Mouse (Mus musculus) neural tube, embryonic 14.5 days (tissue): ENCODE results near the gene Pclo. TPM values are rescaled to one million over a fixed set of nuclear protein-coding genes. Genes with fewer than 3 reads are reported as not detected.

Source experiments
- ATAC-seq: fragments of 200-750 bp; cut with Nextera tagmentation; 2 replicates; pipeline ENCODE4 v1.8.0; 2017; ENCODE audit warnings: low read depth, mild to moderate bottlenecking, moderate TSS enrichment, moderate library complexity
- H3K27ac ChIP-seq: fragments of 300-500 bp; sonication (generic); 2 replicates; pipeline ENCODE4 v1.5.1; 2014; ENCODE audit warnings: low read depth, mild to moderate bottlenecking, control low read depth, low read length, moderate library complexity, mixed read lengths
- H3K27me3 ChIP-seq: fragments of 300-500 bp; sonication (generic); 2 replicates; pipeline ENCODE4 v1.6.1; 2014; ENCODE audit warnings: low read length; ENCODE audit not compliant: control insufficient read depth, insufficient read depth
- H3K36me3 ChIP-seq: fragments of 300-500 bp; sonication (generic); 2 replicates; pipeline ENCODE4 v1.6.1; 2014; ENCODE audit warnings: low read length, mixed read lengths; ENCODE audit not compliant: control insufficient read depth, insufficient read depth
- H3K4me1 ChIP-seq: fragments of 300-500 bp; sonication (generic); 2 replicates; pipeline ENCODE4 v1.6.1; 2014; ENCODE audit warnings: low read length; ENCODE audit not compliant: control insufficient read depth, insufficient read depth
- H3K4me2 ChIP-seq: fragments of 300-500 bp; sonication (generic); 2 replicates; pipeline ENCODE4 v1.6.1; 2014; ENCODE audit warnings: mild to moderate bottlenecking, low read depth, low read length, control low read depth
- H3K4me3 ChIP-seq: fragments of 300-500 bp; sonication (generic); 2 replicates; pipeline ENCODE4 v1.5.1; 2014; ENCODE audit warnings: low read depth, low read length, control low read depth, mixed read lengths
- H3K9ac ChIP-seq: fragments of 300-500 bp; sonication (generic); replicated peaks from 2 replicates; pipeline ENCODE4 v1.6.1; 2014; ENCODE audit warnings: low read depth, mild to moderate bottlenecking, control low read depth, low read length, mixed read lengths
- H3K9me3 ChIP-seq: fragments of 300-500 bp; sonication (generic); 2 replicates; pipeline ENCODE4 v1.6.1; 2016; ENCODE audit warnings: low read length; ENCODE audit not compliant: control insufficient read depth
- WGBS: fragments of 180-500 bp; shearing (Covaris S2); extraction: QIAGEN DNeasy Blood & Tissue Kit; methylation state at CpG from one replicate; pipeline ENCODE4 v1.1.7; 2014; 5-methylcytosine and 5-hydroxymethylcytosine counted together
- polyA plus RNA-seq: library from polyadenylated mRNA; unstranded; fragments of >200 nt; fragmentation: Nextera tagmentation; extraction: Ambion mirVana; gene quantifications from 2 replicates; pipeline ENCODE4 v1.2.1, GENCODE M21; 2014

Gene Pclo
- polyA plus RNA-seq, 1 experiment from 2014 or later, result 27.2 TPM

DNA sequence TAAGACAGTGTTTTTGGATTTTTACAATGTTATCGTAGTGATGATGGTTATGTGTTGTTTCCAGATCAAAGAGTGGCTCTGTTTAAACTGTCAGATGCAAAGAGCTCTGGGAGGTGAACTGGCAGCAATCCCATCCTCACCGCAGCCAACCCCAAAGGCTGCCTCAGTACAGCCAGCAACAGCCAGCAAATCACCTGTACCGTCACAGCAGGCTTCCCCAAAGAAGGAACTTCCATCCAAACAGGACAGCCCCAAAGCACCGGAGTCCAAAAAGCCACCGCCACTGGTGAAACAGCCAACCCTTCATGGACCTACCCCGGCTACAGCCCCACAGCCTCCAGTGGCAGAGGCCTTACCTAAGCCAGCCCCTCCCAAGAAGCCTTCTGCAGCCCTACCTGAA is 24.6 kb downstream of the Pclo start:
- 81% methylated on average over 6 of the region's 6 CpGs for WGBS
- H3K4me3 ChIP-seq, result no peak overlapping the region

DNA sequence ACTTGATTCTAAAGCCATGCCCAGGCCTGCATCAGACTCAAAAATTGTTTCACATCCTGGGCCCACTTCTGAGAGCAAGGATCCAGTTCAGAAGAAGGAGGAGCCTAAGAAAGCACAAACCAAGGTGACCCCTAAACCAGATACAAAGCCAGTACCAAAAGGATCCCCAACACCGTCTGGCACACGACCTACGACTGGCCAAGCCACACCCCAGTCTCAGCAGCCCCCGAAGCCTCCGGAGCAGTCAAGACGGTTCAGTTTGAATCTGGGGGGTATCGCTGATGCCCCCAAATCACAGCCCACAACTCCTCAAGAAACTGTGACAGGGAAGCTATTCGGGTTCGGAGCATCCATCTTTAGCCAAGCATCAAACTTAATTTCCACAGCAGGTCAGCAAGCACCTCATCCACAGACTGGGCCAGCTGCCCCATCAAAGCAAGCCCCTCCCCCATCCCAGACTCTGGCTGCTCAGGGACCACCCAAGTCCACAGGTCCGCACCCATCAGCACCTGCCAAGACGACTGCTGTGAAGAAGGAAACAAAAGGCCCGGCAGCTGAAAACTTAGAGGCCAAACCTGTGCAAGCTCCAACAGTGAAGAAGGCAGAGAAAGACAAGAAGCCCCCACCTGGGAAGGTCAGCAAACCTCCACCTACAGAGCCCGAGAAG is 25.4 kb downstream of the Pclo start:
- 82% methylated on average over 13 of the region's 13 CpGs for WGBS
- Histone ChIP-seq H3K36me3 (no peaks in the 10 kb centered on the region), H3K4me2 (no peak overlapping the region), H3K9me3 (no peaks in the 10 kb centered on the region), H3K4me3 (no peak overlapping the region), H3K27ac (no peak overlapping the region), H3K4me1 (no peaks in the 10 kb centered on the region), H3K9ac (no peak overlapping the region), H3K27me3 (no peaks in the 10 kb centered on the region)
- no peak for ATAC-seq

More for the DNA sequence above, 24.6 kb downstream of the Pclo start:
- no peaks in the 10 kb centered on the region for H3K27me3 ChIP-seq
- no peak overlapping the region for H3K4me2 ChIP-seq
- ATAC-seq, result no peak
- H3K9me3 ChIP-seq, result no peaks in the 10 kb centered on the region
- no peak overlapping the region for H3K9ac ChIP-seq
- H3K36me3 ChIP-seq, result no peaks in the 10 kb centered on the region
- no peak overlapping the region for H3K27ac ChIP-seq
- H3K4me1 ChIP-seq, result no peaks in the 10 kb centered on the region

DNA sequence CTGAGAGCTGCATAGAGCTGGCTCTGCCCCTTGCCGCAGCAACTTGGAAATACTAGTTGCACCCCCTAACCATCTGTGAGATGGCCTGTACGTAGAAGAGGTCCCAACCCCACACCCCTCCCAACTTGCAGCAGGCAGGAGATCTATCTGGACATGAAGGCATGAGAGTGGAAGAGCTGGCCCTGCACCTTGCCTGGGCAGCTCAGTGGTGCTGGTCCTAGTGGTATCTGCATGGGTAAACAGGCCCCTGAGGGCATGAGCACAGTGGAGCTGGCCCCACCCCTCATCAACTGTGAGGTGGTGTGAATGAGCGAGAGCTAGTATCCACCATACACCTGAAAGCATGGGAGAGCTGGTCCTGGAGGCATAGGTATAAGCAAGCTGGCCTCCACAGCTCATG is 60.9 kb downstream of the Pclo start:
- no peaks in the 10 kb centered on the region for H3K9me3 ChIP-seq
- no peak overlapping the region for H3K4me3 ChIP-seq
- no peak overlapping the region for H3K4me2 ChIP-seq
- 94% methylated on average over 3 of the region's 3 CpGs for WGBS
- H3K36me3 ChIP-seq, result no peaks in the 10 kb centered on the region
- H3K27me3 ChIP-seq, result no peaks in the 10 kb centered on the region
- ATAC-seq, result no peak
- no peak overlapping the region for H3K27ac ChIP-seq
- H3K4me1 ChIP-seq, result no peaks in the 10 kb centered on the region
- no peak overlapping the region for H3K9ac ChIP-seq

DNA sequence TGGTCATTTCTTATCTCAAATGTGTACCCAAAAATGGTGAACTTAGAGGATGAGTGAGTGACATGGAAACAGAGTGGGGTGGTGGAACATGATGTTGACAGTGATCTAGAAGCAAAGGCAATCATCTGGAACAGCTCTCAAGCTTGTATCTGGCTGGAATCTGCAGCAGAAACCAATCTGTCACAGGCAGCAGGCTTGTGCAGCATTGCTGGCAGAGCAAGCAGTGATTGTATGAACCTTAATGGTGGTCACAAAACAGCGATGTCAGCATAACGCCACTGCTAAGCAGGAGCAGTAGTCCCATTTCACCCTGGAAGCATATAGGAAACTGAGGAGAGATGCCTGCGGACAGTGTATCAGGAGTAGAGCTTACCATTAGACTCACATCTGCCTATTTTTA is 76.8 kb downstream of the Pclo start:
- Histone ChIP-seq H3K4me2 (no peak overlapping the region), H3K4me1 (no peaks in the 10 kb centered on the region), H3K27me3 (no peaks in the 10 kb centered on the region), H3K36me3 (no peaks in the 10 kb centered on the region), H3K27ac (no peak overlapping the region), H3K4me3 (no peak overlapping the region), H3K9ac (no peak overlapping the region), H3K9me3 (no peaks in the 10 kb centered on the region)
- 0 out of 2 replicates have a peak, but pooled peaks have one; percentile 54 for ATAC-seq
- WGBS, result 76% methylated on average over 3 of the region's 3 CpGs

DNA sequence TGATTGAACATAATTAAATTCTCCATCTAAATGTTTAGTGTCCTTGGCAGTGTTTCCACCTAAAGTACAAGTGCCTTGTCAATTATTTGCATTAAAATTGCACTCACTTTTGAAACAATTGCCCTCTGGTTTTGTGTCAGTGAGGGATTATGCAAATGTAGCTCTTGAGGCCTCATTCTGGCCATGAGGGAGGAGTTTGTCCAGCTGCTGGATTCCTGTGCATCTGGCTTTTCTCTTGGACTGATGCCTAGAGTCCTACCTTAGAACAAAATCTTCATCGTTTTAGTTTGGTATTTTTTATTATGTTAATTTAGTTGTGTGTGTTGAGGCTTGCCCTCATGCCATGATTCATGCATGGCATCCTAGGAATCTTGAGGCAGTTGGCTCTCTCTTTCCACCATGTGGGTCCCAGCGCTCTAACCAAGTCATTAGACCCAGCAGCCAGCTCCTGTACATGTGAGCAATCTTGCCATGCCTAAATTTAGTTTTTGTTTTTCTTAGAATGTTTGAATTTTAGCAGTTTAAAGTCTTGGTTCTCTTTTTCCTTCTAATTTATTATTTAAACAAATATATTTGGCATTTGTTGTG is 80.8 kb downstream of the Pclo start:
- WGBS, result 71% methylated on average over 2 of the region's 2 CpGs
- no peak for ATAC-seq
- H3K27ac ChIP-seq, result no peak overlapping the region
- H3K9me3 ChIP-seq, result no peaks in the 10 kb centered on the region
- H3K4me1 ChIP-seq, result no peaks in the 10 kb centered on the region
- no peak overlapping the region for H3K9ac ChIP-seq
- H3K4me3 ChIP-seq, result no peak overlapping the region
- no peaks in the 10 kb centered on the region for H3K36me3 ChIP-seq
- H3K27me3 ChIP-seq, result no peaks in the 10 kb centered on the region
- H3K4me2 ChIP-seq, result no peak overlapping the region

DNA sequence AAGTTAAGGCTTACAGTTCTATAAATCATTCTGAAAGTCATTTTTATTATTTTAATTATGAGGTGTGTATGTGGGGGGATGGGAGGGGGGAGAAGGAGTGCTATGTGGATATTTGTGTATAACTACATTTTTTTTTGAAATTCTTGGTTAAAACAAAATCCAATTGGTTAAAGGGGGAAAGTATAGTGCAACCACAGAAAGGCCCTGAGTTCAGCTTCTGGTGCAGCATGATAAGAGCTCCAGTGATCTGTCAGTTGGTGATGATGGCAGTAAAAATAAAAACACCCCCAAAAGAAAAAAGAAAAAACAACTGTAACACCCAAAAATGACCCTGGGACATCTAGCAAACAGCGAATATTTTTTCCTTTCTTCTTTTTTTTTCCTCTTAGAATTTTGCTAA is 93.6 kb downstream of the Pclo start:
- WGBS, result 72% methylated on average over 1 of the region's 1 CpGs
- no peak for ATAC-seq
- no peaks in the 10 kb centered on the region for H3K36me3 ChIP-seq

DNA sequence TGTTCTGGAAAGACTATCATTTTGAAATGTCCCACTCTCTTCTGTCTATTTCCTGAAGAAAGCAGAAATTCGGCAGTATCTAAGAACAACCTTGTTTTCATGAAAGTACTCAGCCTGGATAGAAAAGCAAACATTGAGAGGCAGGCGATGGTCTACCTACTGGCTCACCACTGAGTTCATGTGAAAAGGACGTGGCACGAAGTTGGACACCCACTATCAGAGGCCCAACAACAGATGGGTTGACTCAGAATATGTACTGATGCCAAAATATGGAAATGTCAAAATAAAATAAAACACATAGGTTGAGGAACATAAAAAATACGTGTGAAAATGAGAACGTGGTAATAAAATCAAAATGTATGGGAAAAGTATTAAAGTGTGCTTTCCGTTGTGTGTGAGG is 106.4 kb downstream of the Pclo start:
- Histone ChIP-seq H3K36me3 (no peaks in the 10 kb centered on the region), H3K27me3 (no peaks in the 10 kb centered on the region), H3K27ac (no peak overlapping the region), H3K4me1 (no peaks in the 10 kb centered on the region), H3K9ac (no peak overlapping the region), H3K4me3 (no peak overlapping the region), H3K9me3 (no peaks in the 10 kb centered on the region), H3K4me2 (no peak overlapping the region)
- WGBS, result 88% methylated on average over 7 of the region's 7 CpGs
- no peak for ATAC-seq

More for the DNA sequence above, 93.6 kb downstream of the Pclo start:
- H3K4me1 ChIP-seq, result no peaks in the 10 kb centered on the region
- no peaks in the 10 kb centered on the region for H3K9me3 ChIP-seq
- H3K27ac ChIP-seq, result no peak overlapping the region
- no peak overlapping the region for H3K4me3 ChIP-seq
- no peak overlapping the region for H3K9ac ChIP-seq
- H3K4me2 ChIP-seq, result no peak overlapping the region
- no peaks in the 10 kb centered on the region for H3K27me3 ChIP-seq

DNA sequence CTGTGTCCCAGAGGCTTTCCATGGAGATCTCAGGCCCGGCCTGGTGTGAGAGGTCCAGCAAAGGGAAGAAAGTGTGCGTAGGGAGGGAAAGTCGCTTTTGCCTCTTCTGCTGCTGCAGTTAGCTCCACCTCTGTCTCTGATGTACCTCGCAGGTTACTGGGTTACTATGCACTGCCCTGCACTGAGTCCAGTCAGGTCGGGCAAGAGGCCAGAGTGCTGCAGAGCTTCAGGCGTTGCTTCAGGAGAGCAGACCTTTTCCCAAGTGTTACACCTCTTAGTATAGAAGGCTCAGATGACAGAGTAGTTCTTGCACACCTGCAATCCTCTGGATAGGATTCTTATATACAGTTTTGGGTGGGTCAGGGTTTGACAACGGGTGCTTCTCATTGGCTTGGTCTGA is 108.6 kb downstream of the Pclo start:
- no peak overlapping the region for H3K27ac ChIP-seq
- no peaks in the 10 kb centered on the region for H3K9me3 ChIP-seq
- H3K27me3 ChIP-seq, result no peaks in the 10 kb centered on the region
- no peaks in the 10 kb centered on the region for H3K4me1 ChIP-seq
- H3K4me3 ChIP-seq, result no peak overlapping the region
- no peak overlapping the region for H3K9ac ChIP-seq
- 71% methylated on average over 7 of the region's 7 CpGs for WGBS
- H3K4me2 ChIP-seq, result no peak overlapping the region
- ATAC-seq, result no peak
- H3K36me3 ChIP-seq, result no peaks in the 10 kb centered on the region

DNA sequence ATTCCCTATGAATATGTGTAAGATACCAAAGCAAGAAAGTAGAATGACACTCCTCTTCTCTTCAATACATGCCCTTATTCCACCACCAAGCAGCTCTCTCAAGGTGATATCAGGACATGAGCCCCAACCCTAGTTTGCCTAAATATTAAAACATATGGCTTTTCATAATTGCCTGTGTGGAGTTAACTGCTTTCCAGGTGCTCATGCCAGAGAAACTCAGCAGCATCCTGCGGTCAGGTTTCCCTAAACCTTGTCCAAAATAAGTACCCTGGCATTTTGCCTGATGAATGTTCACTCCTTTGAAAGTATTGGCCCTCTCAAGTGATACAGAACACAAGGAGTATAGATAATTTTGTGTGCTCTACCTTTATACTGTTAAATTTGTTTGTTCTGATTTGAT is 126.5 kb downstream of the Pclo start:
- no peak overlapping the region for H3K4me2 ChIP-seq
- no peak overlapping the region for H3K9ac ChIP-seq
- no peaks in the 10 kb centered on the region for H3K9me3 ChIP-seq
- 91% methylated on average over 1 of the region's 1 CpGs for WGBS
- no peak for ATAC-seq
- no peaks in the 10 kb centered on the region for H3K27me3 ChIP-seq
- H3K4me3 ChIP-seq, result no peak overlapping the region
- no peaks in the 10 kb centered on the region for H3K36me3 ChIP-seq
- no peaks in the 10 kb centered on the region for H3K4me1 ChIP-seq
- no peak overlapping the region for H3K27ac ChIP-seq
